Mouse (Mus musculus) kidney, adult 2 months (tissue): Measurements from ENCODE around the gene D430041D05Rik.

Source experiments
- CTCF ChIP-seq: fragments of 200-500 bp; conservative IDR thresholded peaks from 2 replicates; pipeline ENCODE4 v1.5.1; 2011; ENCODE audit warnings: low read depth, mild to moderate bottlenecking, control low read depth, low read length, moderate library complexity, mixed read lengths; ENCODE audit not compliant: insufficient read depth, insufficient read length
- POLR2A ChIP-seq: fragments of 200-500 bp; IDR thresholded peaks from one replicate; pipeline ENCODE4 v1.6.1; 2011; ENCODE audit warnings: low read depth, low read length, control low read depth

DNA sequence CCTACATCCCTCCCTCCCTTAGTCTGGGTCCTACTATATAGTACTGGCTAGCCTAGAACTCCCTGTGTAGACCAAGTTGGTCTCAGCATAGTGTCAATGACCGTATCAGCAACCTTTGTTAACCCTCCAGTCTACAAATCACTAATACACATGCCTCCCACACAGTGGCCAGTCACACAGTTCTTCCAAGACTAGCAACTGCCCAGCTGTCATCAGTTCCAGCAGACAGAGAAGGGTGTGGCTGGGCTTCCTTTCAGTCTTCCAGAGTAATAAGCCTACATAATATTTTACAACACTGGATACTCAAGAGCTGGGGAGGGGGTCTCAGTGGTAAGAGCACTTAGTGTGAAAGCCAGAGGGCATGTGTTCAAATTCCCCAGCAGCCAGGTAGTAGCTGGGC lies 9.2 kb upstream of the D430041D05Rik start:
- no peak for TF ChIP-seq POLR2A
- TF ChIP-seq CTCF = no peak
